Mouse (Mus musculus): ENCODE data around the gene Mical2. TPM values are rescaled to one million over a fixed set of nuclear protein-coding genes. Genes with fewer than 3 reads are reported as not detected.

The Mical2 gene
- total and polyA plus RNA-seq, 3 experiments = not detected

- Histone ChIP-seq H3K27ac (ENCODE audit: control insufficient read depth, low read depth, low read length) (no peak overlapping the region), H3K4me1 (ENCODE audit: control insufficient read depth in 1 of 2, insufficient read depth in 2 of 2, low read length in 2 of 2) (no peaks in the 10 kb centered on the region), H3K27me3 (ENCODE audit: control insufficient read depth in 1 of 2, insufficient read depth in 2 of 2, low read length in 2 of 2) (no peaks in the 10 kb centered on the region), H3K36me3 (ENCODE audit: control insufficient read depth in 1 of 2, insufficient read depth in 2 of 2, low read length in 2 of 2) (no peaks in the 10 kb centered on the region), H3K9ac (ENCODE audit: control insufficient read depth, low read depth, low read length, poor library complexity, severe bottlenecking) (no peak overlapping the region), H3K4me3 (ENCODE audit: control insufficient read depth in 1 of 2, insufficient read depth in 1 of 2, low read depth in 2 of 2, low read length in 2 of 2) (no peak overlapping the region), H3K79me2 (ENCODE audit: control insufficient read depth, insufficient read depth, low read length, poor library complexity) (no peaks in the 10 kb centered on the region), H3K9me3 (replicated peaks; ENCODE audit: insufficient read depth, low read length) (no peaks in the 10 kb centered on the region)
- no peak for TF ChIP-seq GATA1 (IDR thresholded peaks at IDR 0.05; ENCODE audit: low read depth, low read length)
- no peak for TF ChIP-seq POLR2AphosphoS2 (IDR thresholded peaks at IDR 0.05; ENCODE audit: low read length)
- TF ChIP-seq E2F4 (IDR thresholded peaks at IDR 0.05; ENCODE audit: borderline replicate concordance, low read depth, low read length) = no peak
- no peak for TF ChIP-seq ZC3H11A (IDR thresholded peaks at IDR 0.05; ENCODE audit: low read depth, low read length)
- TF ChIP-seq TBP (IDR thresholded peaks at IDR 0.05; ENCODE audit: low read depth, low read length) = no peak
- no peak for TF ChIP-seq BHLHE40 (IDR thresholded peaks at IDR 0.05; ENCODE audit: borderline replicate concordance, low read depth, low read length)
- TF ChIP-seq MYB (IDR thresholded peaks at IDR 0.05; ENCODE audit: low read depth, low read length) = no peak
- no peak for TF ChIP-seq NELFE (IDR thresholded peaks at IDR 0.05; ENCODE audit: low read depth, low read length)
- TF ChIP-seq MAX (IDR thresholded peaks at IDR 0.05; ENCODE audit: low read length) = no peak
- TF ChIP-seq ELF1 (IDR thresholded peaks at IDR 0.05; ENCODE audit: low read depth, low read length) = no peak
- TF ChIP-seq MAFK (IDR thresholded peaks at IDR 0.05; ENCODE audit: borderline replicate concordance, low read depth, low read length) = no peak
- TF ChIP-seq KAT2A (conservative IDR thresholded peaks at IDR 0.05; ENCODE audit: low read depth, low read length) = no peak
- no peak for TF ChIP-seq JUND (IDR thresholded peaks at IDR 0.05; ENCODE audit: low read depth, low read length)
- no peak for TF ChIP-seq SMC3 (IDR thresholded peaks at IDR 0.05; ENCODE audit: low read depth, low read length)
- TF ChIP-seq GABPA (IDR thresholded peaks at IDR 0.05; ENCODE audit: low read depth, low read length) = no peak
- no peak for TF ChIP-seq UBTF (IDR thresholded peaks at IDR 0.05; ENCODE audit: borderline replicate concordance, insufficient read depth, low read depth, low read length)
- no peak for TF ChIP-seq TCF12 (IDR thresholded peaks at IDR 0.05; ENCODE audit: low read depth, low read length)
- no peak for TF ChIP-seq MYC (IDR thresholded peaks at IDR 0.05; ENCODE audit: low read depth, low read length)
- TF ChIP-seq ETS1 (IDR thresholded peaks at IDR 0.05; ENCODE audit: low read depth, low read length) = no peak
- TF ChIP-seq RAD21 (IDR thresholded peaks at IDR 0.05; ENCODE audit: low read depth, low read length) = no peak
- DNase-seq (ENCODE audit: low read depth, low spot score) = no peak
Observed at GRCm38 (mm10) chr7:112454380-112454779, 228.7 kb downstream of the Mical2 start.

- Histone ChIP-seq H3K27ac (ENCODE audit: control insufficient read depth, low read depth, low read length) (no peak overlapping the region), H3K79me2 (ENCODE audit: control insufficient read depth, insufficient read depth, low read length, poor library complexity) (no peaks in the 10 kb centered on the region), H3K9me3 (replicated peaks; ENCODE audit: insufficient read depth, low read length) (no peaks in the 10 kb centered on the region), H3K4me3 (ENCODE audit: control insufficient read depth in 1 of 2, insufficient read depth in 1 of 2, low read depth in 2 of 2, low read length in 2 of 2) (no peak overlapping the region), H3K36me3 (ENCODE audit: control insufficient read depth in 1 of 2, insufficient read depth in 2 of 2, low read length in 2 of 2) (no peaks in the 10 kb centered on the region), H3K4me1 (ENCODE audit: control insufficient read depth in 1 of 2, insufficient read depth in 2 of 2, low read length in 2 of 2) (no peaks in the 10 kb centered on the region), H3K9ac (ENCODE audit: control insufficient read depth, low read depth, low read length, poor library complexity, severe bottlenecking) (no peak overlapping the region), H3K27me3 (ENCODE audit: control insufficient read depth in 1 of 2, insufficient read depth in 2 of 2, low read length in 2 of 2) (no peaks in the 10 kb centered on the region)
- TF ChIP-seq SMC3 (IDR thresholded peaks at IDR 0.05; ENCODE audit: low read depth, low read length) = no peak
- TF ChIP-seq JUND (IDR thresholded peaks at IDR 0.05; ENCODE audit: low read depth, low read length) = no peak
- no peak for TF ChIP-seq NELFE (IDR thresholded peaks at IDR 0.05; ENCODE audit: low read depth, low read length)
- no peak for TF ChIP-seq MYB (IDR thresholded peaks at IDR 0.05; ENCODE audit: low read depth, low read length)
- TF ChIP-seq RAD21 (IDR thresholded peaks at IDR 0.05; ENCODE audit: low read depth, low read length) = no peak
- no peak for TF ChIP-seq CTCF (IDR thresholded peaks at IDR 0.05 in 2 of 3, conservative IDR thresholded peaks at IDR 0.05 in 1 of 3; ENCODE audit: control insufficient read depth in 1 of 3, insufficient read depth in 1 of 3, low read depth in 2 of 3, low read length in 3 of 3, poor library complexity in 1 of 3, severe bottlenecking in 1 of 3)
- no peak for TF ChIP-seq MAX (IDR thresholded peaks at IDR 0.05; ENCODE audit: low read length)
- no peak for TF ChIP-seq POLR2AphosphoS2 (IDR thresholded peaks at IDR 0.05; ENCODE audit: low read length)
- TF ChIP-seq MEF2A (IDR thresholded peaks at IDR 0.05; ENCODE audit: extremely low read depth, insufficient replicate concordance, low read depth, low read length, poor library complexity, severe bottlenecking) = no peak
- TF ChIP-seq ZKSCAN1 (IDR thresholded peaks at IDR 0.05; ENCODE audit: low read depth, low read length) = no peak
- no peak for DNase-seq (ENCODE audit: low read depth, low spot score)
Observed at GRCm38 (mm10) chr7:112454951-112455350, 229.3 kb downstream of the Mical2 start.
